Mouse (Mus musculus): ENCODE results near the gene Gm21739.
"Not testable (repeated sequence)": the region's sequence is repeated elsewhere in the genome, so short reads cannot be mapped to it uniquely, and the experiment has no call there.

The Gm21739 gene

DNA sequence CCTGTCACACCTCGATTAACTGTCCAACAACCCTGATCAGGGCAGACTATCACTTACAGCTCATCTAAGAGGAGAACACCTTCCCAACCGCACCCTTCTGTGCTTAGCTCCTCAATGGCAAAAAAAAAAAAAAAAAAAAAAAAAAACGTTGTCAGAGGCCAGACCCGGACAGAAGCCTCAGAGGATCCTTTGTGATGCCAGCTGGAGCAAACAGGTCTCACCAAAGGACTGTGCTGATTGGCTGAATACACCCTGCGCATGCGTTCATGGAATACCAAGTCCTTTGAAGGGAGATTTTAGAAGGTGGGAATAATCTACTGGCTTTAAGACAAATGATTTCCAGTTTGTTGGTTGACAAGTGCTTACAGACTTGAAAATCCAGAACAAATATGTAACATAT lies at the start of gene Gm21739:
Gene Gm21739 (minus strand): TSS at position 101 of the 400 bp plus-strand sequence.
- DNase-seq (ENCODE audit: extremely low spot score): not testable (repeated sequence)
